Mouse (Mus musculus) thymus, adult 2 months (tissue): Measurements from ENCODE around the gene Nufip1. TPM values are rescaled to one million over a fixed set of nuclear protein-coding genes. Genes with fewer than 3 reads are reported as not detected.
"Not testable (repeated sequence)": the region's sequence is repeated elsewhere in the genome, so short reads cannot be mapped to it uniquely, and the experiment has no call there.

Source experiments
- DNase-seq: peaks from one replicate; pipeline ENCODE4 v3.0.0; 2021
- H3K27ac ChIP-seq: fragments of 200-500 bp; 2 replicates; pipeline ENCODE4 v1.5.1; 2012; ENCODE audit warnings: low read length, control low read depth; ENCODE audit not compliant: control insufficient read depth, insufficient read depth
- H3K27me3 ChIP-seq: fragments of 200-500 bp; 2 replicates; pipeline ENCODE4 v1.6.1; 2012; ENCODE audit warnings: mild to moderate bottlenecking, low read length, moderate library complexity, mixed read lengths; ENCODE audit not compliant: control insufficient read depth, insufficient read depth
- H3K36me3 ChIP-seq: fragments of 200-500 bp; 2 replicates; pipeline ENCODE4 v1.6.1; 2012; ENCODE audit warnings: mild to moderate bottlenecking, low read length, moderate library complexity; ENCODE audit not compliant: control insufficient read depth, insufficient read depth
- H3K4me1 ChIP-seq: fragments of 200-500 bp; replicated peaks from 2 replicates; pipeline ENCODE4 v1.6.1; 2012; ENCODE audit warnings: low read length; ENCODE audit not compliant: control insufficient read depth, insufficient read depth
- H3K4me3 ChIP-seq: fragments of 200-500 bp; 2 replicates; pipeline ENCODE4 v1.5.1; 2012; ENCODE audit warnings: mild to moderate bottlenecking, low read length, control low read depth, moderate library complexity; ENCODE audit not compliant: control insufficient read depth, insufficient read depth
- CTCF ChIP-seq: fragments of 200-500 bp; IDR thresholded peaks from 2 replicates; pipeline ENCODE4 v1.5.1; 2012; ENCODE audit warnings: mild to moderate bottlenecking, control low read depth, low read length, moderate library complexity, borderline replicate concordance; ENCODE audit not compliant: control insufficient read depth, poor library complexity, insufficient read depth; ENCODE audit errors: extremely low read depth
- POLR2A ChIP-seq: fragments of 200-500 bp; IDR thresholded peaks from 2 replicates; pipeline ENCODE4 v1.6.1; 2012; ENCODE audit warnings: mild to moderate bottlenecking, low read length, control low read depth, moderate library complexity; ENCODE audit not compliant: control insufficient read depth, poor library complexity, insufficient read depth; ENCODE audit errors: extremely low read depth
- WGBS: fragments of 180-500 bp; shearing (Covaris S2); methylation state at CpG from one replicate; pipeline ENCODE4 v1.1.7; 2018; 5-methylcytosine and 5-hydroxymethylcytosine counted together
- polyA plus RNA-seq: library from polyadenylated mRNA; depleted of rRNA; stranded (reverse); fragments of >200 nt; gene quantifications from 2 replicates; pipeline ENCODE4 v1.2.3, GENCODE M21; 2012

Gene Nufip1
- polyA plus RNA-seq, 1 experiment = 5.5 TPM

DNA sequence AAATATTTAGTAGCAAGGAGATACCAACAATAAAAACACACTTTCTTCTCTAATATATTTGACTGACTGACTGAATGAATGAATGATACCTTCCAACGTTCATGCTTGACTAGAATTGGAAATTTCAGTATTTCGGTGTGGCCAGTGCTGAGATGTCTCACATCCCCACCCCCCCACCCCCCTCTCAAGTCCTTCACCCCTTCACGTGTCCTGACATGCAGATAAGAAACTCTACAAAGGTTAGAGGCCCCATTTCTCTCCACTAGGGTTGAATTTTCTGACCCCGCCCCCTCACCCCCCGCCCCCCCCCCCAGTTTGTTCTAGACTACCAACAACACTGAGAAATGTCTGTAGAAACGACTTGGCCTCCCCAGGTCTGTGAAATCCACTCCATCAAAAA lies 43.1 kb downstream of the Nufip1 start:
- WGBS = 49% methylated on average over 6 of the region's 6 CpGs
- Histone ChIP-seq H3K36me3 (no peaks in the 10 kb centered on the region), H3K4me1 (peaks cover 8% of the 10 kb centered on the region), H3K27ac (no peak overlapping the region), H3K27me3 (no peaks in the 10 kb centered on the region), H3K4me3 (no peak overlapping the region)
- TF ChIP-seq POLR2A (no peak), CTCF (no peak)
- DNase-seq = no peak

DNA sequence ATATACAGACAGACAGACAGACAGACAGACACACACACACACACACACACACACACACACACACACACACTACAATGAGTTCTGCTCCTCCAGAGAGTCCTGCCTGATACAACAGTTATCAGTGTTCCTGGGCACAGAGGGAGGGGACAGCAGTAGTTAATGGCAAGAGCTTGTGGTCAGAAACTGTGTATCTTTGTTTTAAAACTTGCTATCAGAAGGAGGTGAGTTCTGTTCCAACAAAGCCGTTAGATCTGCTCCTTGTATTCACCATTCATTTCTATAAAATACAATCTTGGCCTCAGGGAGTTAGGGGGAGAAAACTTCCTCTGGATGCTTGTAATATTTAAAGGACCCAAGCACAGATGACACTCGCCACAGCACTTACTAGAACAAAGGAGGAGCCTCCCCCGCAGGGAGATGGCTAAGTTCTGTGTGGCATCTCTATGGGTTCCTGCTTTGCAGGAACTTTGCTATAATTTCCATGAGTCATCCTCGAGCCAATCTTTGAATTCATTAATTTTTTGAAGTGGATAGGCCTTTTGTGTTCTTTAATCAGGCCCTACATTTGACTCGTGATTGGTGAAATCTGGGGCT lies 47.6 kb downstream of the Nufip1 start:
- Histone ChIP-seq H3K27me3 (no peaks in the 10 kb centered on the region), H3K27ac (no peak overlapping the region), H3K36me3 (no peaks in the 10 kb centered on the region), H3K4me3 (no peak overlapping the region), H3K4me1 (peaks cover 2% of the 10 kb centered on the region)
- TF ChIP-seq POLR2A (no peak), CTCF (no peak)
- 61% methylated on average over 5 of the region's 5 CpGs for WGBS
- DNase-seq = no peak

DNA sequence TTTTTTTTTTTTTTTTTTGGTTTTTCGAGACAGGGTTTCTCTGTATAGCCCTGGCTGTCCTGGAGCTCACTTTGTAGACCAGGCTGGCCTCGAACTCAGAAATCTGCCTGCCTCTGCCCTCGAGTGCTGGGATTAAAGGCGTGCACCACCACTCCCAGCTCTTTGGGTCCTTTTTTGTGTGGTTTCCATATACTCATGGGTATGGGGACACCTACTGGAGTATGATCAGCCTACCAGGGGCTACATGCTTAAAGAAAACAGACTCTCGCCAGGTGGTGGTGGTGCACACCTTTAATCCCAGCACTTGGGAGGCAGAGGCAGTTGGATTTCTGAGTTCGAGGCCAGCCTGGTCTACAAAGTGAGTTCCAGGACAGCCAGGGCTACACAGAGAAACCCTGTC lies 49.9 kb downstream of the Nufip1 start:
- H3K27me3 ChIP-seq, H3K27ac ChIP-seq, H3K36me3 ChIP-seq, H3K4me1 ChIP-seq, H3K4me3 ChIP-seq, DNase-seq: not testable (repeated sequence)
- 86% methylated on average over 6 of the region's 6 CpGs for WGBS

DNA sequence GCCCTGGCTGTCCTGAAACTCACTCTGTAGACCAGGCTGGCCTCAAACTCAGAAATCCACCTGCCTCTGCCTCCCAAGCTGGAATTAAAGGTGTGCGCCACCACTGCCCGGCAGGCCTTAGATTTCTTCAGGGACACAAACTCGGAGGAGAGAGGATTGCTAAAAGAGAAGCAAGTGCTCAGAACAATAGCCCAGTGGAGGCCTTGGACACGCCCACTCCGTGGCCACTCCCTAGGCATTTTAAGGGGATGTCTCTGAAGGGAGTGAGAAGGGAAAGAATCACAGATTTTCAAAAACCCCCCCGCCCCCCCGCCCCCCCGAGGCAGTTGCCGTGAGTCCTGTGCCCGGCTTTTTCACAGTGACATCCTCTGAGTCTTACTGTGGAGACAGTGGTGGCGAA lies 53.5 kb downstream of the Nufip1 start:
- Histone ChIP-seq H3K4me1 (0 out of 2 replicates have a peak, but pooled peaks cover 2% of the 10 kb centered on the region), H3K36me3 (no peaks in the 10 kb centered on the region), H3K27me3 (no peaks in the 10 kb centered on the region), H3K27ac (no peak overlapping the region), H3K4me3 (no peak overlapping the region)
- WGBS = 69% methylated on average over 11 of the region's 11 CpGs
- no peak for DNase-seq
- no peak for TF ChIP-seq CTCF
- TF ChIP-seq POLR2A = no peak

DNA sequence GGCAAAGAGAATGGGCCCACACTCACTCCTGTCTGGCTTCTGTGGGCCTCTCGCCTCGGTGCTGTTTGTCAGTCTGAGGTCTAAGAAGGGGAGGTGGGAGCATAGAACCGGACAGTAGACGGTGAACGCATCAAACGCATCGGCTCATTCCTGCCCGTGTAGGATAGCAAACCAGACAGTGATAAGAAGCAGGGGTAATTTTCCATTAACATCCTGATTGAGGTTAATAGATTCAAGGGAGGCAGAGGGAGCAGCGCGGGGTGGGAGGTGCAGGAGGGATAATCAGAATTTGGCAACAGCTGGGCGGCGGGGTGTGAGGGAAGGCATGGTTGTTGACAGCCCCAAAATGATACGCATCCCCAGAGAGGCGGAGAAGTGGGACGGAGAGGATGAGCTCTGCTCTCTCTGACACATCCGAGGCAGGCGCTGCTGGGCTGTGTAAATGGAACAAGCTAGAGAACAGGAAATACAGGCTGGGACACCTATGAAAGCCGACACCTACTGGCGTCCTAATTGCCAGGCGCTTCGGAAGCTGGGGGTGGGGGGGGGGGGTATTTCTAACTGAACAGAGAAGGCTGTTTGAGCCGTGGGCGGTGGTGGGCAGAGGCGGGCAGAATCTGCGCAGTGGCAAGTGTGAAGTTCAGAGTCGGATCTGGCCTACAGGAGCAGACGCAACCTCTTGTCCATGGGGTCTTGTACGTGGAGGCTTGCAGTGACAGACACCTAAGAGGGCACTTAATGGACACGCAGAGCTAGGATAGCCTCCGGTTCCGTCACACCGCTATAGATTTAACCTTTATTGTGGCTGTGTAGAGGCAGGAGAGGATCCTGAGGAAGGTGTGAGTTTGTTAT lies 54.4 kb downstream of the Nufip1 start:
- no peak for DNase-seq
- no peaks in the 10 kb centered on the region for H3K36me3 ChIP-seq
- 51% methylated on average over 32 of the region's 32 CpGs for WGBS
- H3K27me3 ChIP-seq = no peaks in the 10 kb centered on the region
- no peak for TF ChIP-seq POLR2A
- no peak for TF ChIP-seq CTCF
- H3K4me3 ChIP-seq = no peak overlapping the region
- H3K4me1 ChIP-seq = 0 out of 2 replicates have a peak, but pooled peaks cover 2% of the 10 kb centered on the region
- no peak overlapping the region for H3K27ac ChIP-seq

DNA sequence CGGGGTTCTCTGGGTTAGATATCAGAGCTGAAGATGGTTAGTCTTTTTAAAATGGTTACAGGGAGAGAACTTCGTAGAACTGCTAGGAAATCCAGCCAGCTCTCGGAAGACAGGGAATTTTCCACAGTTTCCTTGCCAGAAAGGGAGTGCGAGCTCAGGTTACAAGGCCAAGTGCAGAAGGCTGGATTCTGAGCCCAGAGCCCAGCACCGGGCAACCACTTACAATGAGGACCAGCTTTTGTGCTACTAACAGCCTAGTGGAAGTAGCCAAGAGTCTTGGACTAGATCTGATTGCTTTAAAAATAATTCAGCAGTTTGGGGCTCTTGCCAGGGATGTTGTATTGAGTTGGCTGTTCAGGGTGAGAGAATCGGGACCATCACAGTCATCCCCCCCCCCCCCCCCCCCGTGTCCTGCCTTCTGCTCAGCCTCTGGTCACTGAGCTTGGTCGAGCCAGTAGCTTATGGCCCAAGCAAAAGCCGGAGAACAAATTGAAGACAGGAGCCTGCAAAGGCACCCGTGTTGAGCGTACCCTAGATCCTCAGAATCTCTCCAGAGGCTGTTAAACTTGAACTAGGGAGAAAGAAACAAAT lies 59.3 kb downstream of the Nufip1 start:
- no peak for TF ChIP-seq CTCF
- TF ChIP-seq POLR2A = no peak
- 84% methylated on average over 11 of the region's 11 CpGs for WGBS
- no peak overlapping the region for H3K4me3 ChIP-seq
- no peak for DNase-seq
- H3K27ac ChIP-seq = no peak overlapping the region
- H3K27me3 ChIP-seq = no peaks in the 10 kb centered on the region
- no peaks in the 10 kb centered on the region for H3K36me3 ChIP-seq
- 0 out of 2 replicates have a peak, but pooled peaks cover 1% of the 10 kb centered on the region for H3K4me1 ChIP-seq
